Mouse (Mus musculus): ENCODE data around the gene Ticrr.

Gene Ticrr

DNA sequence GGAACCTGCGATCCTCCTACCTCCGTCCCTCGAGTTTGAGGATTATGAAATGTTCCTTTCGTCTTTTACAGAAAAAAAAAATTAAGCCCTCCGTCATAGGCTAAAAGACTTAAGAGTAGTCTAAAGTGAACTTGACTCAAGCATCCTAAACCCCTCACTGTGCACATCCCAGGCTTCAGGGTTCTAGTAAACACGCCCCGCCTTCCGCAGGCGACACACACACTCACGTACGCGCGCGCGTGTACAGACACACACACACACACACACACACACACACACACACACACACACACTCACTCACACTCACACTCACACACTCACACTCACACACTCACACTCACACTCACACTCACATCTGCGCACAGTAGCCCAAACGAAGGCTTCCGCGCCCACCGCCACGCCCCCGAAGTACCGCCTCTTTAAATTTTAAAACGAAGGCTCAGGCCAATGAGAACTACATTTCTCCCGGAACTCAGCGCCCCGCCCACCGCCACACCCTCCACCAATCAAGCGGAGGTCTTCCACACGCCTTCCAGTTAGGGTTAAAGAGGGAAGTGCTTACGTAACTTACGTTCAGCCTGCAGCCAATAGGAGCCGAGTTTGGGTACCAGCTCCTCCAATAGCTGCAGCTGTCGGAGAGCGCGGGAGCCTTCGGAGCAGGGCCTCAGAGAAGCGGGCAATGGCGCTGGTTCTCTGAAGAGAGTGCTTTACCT is at the start of gene Ticrr:
Ticrr (plus strand) TSS at position 619 of the 713 bp plus-strand sequence.
- DNase-seq (ENCODE audit: low read depth, low spot score), result peak; percentile 100

DNA sequence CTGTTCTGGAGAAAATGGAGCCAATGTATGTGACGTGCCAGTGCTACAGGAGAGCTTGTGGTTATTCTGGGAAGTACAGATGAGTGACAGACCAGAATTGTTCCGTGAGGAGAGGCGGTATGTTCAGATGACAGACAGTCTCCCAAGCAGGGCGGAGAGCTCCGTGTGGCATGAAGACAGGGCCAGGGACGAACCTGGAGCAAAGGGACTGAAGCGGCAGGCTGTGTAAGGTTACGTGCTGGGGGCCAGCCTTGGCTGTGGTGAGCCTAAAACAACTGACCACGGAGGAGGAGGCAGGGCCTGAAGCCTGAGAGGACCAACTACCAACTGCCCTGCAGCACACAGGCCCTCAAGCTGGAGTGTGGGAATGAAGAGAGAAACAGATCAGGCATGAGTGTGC is 48.1 kb upstream of the Ticrr start:
- DNase-seq (ENCODE audit: low read depth, low spot score), result no peak

GRCm38 (mm10) chr7:79612783-79613182 is 47.2 kb upstream of the Ticrr start:
- DNase-seq (ENCODE audit: low read depth, low spot score), result peak; percentile 76

DNA sequence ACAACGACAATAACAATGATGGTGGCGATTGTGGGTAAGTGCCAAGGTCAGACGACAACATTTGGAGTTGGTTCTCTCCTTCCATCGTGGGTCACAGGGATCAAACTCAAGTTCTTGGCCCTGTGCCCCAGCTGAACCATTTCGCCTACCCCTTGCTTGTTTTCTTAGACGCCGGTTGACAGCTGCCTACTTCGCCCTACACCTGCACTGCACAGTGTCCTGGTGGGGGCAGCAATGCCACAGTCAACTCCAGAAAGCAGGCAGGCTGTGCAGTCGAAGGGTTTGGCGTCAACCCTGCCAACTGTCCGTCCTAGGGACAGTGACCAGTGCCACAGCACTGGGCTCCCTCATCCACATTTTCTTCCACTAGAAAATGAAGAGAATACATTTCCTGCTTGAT is 46.7 kb upstream of the Ticrr start:
- no peak for DNase-seq (ENCODE audit: low read depth, low spot score)

DNA sequence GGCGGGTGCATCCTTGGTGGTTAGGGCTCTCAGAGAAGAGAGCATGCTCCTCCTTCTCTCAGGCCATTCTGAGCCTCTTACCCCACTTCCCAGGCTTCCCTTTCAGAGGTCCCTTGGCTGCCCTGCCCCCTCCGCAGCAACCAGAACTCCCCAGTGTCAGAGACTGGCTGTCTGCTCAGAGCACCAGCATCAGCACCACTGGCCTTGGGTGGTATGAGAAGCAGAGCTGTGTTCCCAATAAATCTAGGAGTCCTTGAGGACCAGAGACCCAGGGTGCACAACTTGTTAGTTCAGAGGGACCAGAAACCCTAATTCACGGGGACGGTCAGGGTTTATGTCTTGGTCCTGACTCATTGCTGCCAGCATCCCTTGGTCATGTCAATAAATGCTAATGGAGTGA is 45.0 kb upstream of the Ticrr start:
- no peak for DNase-seq (ENCODE audit: low read depth, low spot score)

GRCm38 (mm10) chr7:79615941-79616340 is 44.1 kb upstream of the Ticrr start:
- DNase-seq (ENCODE audit: low read depth, low spot score), result no peak

DNA sequence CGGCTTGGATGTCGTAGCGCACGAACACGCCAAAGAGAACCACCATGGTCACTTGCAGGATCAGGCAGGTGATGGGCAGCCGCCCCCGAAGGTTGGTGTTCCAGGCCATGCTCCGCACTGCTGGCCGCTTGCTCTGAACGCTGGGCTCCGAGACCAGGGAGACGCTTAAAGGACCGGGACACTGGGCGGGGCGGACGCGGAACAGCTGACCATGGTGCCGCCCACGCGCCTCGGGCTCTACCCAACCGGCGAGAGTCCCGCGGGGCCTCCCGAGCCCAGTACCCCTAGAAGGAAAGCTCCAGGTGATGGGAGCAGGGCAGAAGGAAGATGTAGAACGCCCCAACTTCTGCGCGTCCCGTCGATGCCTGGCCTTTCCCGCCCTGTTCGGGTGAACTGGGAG is 42.6 kb upstream of the Ticrr start, which contains the start of gene Rhcg:
Rhcg (minus strand) TSS at position 240 of the 400 bp plus-strand sequence.
- DNase-seq (ENCODE audit: low read depth, low spot score), result no peak

GRCm38 (mm10) chr7:79619493-79619892 is 40.5 kb upstream of the Ticrr start:
- DNase-seq (ENCODE audit: low read depth, low spot score), result peak; percentile 30

GRCm38 (mm10) chr7:79623086-79623485 is 36.9 kb upstream of the Ticrr start:
- no peak for DNase-seq (ENCODE audit: low read depth, low spot score)

DNA sequence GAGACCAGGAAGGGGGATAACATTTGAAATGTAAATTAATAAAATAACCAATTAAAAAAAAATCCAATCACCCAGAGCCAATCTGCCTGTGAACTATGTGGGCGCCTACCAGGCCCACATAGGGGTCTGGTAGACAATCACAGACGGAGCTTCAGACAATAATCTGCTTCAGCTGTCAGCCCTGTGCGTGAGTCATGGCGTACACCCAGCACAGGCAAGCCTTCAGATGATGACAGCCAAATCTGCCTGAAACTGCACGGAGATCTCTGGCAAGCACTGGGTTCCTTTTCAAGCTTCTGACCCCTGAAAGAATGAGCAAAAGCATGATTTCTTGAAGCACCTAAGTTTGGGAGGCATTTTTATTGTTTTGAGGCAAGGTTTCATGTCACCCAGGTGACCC is 33.8 kb upstream of the Ticrr start:
- DNase-seq (ENCODE audit: low read depth, low spot score), result no peak

GRCm38 (mm10) chr7:79628271-79628913 is 31.6 kb upstream of the Ticrr start:
- DNase-seq (ENCODE audit: low read depth, low spot score), result no peak

DNA sequence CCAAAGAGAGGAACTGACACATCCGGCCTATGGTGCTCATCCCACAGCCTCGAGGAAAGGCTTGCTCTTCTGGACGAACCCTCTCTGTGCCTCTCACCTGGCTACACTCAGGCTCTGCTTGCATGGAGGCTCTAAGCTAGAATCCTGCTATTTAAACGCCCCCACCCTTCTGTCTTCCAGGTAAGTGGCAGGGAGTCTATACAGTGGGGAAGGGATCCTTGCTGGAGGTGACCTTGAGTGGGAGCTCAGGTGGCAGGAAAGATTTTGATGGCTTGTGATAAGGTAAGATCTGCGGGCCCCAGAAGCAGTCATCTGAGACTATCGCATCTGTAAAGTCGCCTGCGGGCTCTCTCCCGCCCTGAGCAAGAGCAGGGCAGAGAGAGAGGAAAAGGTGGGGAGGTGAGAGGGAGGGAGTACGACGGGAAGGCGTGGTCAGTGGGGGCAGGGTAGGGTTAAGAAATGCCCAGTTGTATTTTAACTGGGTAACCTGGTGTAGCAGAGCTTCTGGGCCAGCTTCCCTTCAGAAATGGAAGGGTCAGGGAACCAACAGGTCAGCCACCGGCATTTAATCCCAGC is 28.1 kb upstream of the Ticrr start:
- peak; percentile 36 for DNase-seq (ENCODE audit: low read depth, low spot score)

DNA sequence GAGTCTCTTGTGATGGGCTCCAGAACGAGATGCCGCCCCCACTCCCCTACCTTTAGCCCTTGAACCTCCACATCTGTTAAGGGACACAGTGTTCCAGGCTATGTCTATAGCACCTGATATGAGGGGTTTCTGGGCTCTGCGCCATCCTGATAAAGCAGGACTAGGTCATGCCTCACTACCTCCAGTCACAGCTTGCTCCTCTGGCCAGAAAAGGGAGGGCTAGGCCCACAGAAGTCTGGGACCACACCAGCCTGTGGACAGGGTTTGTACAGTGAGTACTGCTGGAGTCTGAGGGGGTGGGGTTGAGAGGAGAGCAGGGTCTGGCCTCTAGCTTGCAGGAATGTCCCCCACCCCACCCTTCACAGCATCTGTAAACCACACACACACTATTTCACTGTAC is 12.8 kb upstream of the Ticrr start:
- DNase-seq (ENCODE audit: low read depth, low spot score), result no peak

GRCm38 (mm10) chr7:79649005-79649404 is 11.0 kb upstream of the Ticrr start:
- peak; percentile 67 for DNase-seq (ENCODE audit: low read depth, low spot score)

DNA sequence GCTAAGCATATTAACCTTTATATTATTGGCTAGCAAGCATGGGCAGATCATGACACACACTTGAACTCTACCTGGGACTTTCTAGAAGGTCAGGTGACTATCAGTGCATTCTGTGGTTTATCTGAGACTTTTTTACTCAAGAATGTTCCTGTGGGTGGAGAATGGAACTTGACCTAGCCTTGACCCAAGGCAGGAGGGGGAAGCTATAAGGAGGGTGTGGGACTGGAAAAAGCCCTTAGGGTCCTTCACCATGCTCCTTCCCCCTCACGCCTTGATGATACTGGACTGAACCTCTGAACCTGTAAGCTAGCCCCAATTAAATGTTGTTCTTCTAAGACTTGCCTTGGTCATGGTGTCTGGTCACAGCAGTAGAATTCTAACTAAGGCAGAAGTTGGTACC is 5.8 kb upstream of the Ticrr start:
- peak; percentile 95 for DNase-seq (ENCODE audit: low read depth, low spot score)

GRCm38 (mm10) chr7:79654586-79654985 is 5.4 kb upstream of the Ticrr start:
- DNase-seq (ENCODE audit: low read depth, low spot score), result peak; percentile 97

DNA sequence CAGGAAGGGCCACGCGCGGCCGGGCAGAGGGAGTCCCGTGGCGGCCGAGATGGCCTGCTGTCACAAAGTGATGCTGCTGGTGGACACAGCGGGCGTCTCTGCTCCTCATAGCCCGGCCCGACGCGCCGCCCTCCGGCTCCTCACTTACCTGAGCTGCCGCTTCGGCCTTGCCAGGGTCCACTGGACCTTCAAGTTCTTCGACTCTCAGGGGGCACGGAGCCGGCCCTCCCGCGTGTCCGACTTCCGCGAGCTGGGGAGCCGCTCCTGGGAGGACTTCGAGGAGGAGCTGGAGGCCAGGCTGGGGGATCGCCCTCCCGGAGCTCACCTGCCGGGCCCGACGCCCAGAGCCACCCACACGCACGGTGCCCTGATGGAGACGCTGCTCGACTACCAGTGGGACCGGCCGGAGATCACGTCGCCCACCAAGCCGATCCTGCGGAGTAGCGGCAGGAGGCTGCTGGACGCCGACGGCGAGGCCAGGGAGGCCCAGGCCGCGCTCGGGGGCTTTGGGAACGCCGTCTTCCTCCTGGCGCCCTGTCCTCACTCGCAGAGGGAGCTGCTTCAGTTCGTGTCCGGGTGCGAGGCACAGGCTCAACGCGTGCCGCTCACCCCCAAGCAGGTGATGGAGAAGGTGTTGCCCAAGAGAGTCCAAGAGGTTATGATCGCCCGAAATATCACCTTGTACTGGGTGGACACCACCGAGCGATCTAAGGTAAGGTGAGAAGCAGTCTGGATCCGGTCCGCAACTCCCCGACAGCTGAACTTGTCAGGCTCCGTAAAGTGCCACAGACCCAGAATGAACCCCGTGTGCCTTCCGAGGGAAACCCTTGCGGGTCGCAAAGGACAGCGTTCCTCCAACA is 525 bp downstream of the Ticrr start:
- peak; percentile 31 for DNase-seq (ENCODE audit: low read depth, low spot score)

GRCm38 (mm10) chr7:79661253-79661890 is 1.4 kb downstream of the Ticrr start:
- peak; percentile 87 for DNase-seq (ENCODE audit: low read depth, low spot score)

GRCm38 (mm10) chr7:79666690-79667089 is 6.7 kb downstream of the Ticrr start:
- peak; percentile 48 for DNase-seq (ENCODE audit: low read depth, low spot score)

GRCm38 (mm10) chr7:79670900-79671604 is 11.1 kb downstream of the Ticrr start:
- DNase-seq (ENCODE audit: low read depth, low spot score), result no peak

- DNase-seq (ENCODE audit: low read depth, low spot score), result peak; percentile 60
These were observed 19.2 kb downstream of the Ticrr start for GRCm38 (mm10) chr7:79679186-79679585.
